Mouse (Mus musculus) heart, adult 11 months (tissue): Measurements from ENCODE around the gene Rpl36al.

Source experiments
- DNase-seq: peaks from one replicate; pipeline ENCODE4 v3.0.0; 2022

The Rpl36al gene

GRCm38 (mm10) chr12:69183583-69184308, at the start of gene Rpl36al, which contains the start of gene Mgat2:
Gene Rpl36al, minus strand, starts transcription at chr12:69184083.
Gene Mgat2, plus strand, starts transcription at chr12:69184157.
- DNase-seq: peak; percentile 100

- DNase-seq: no peak
Observed at GRCm38 (mm10) chr12:69229251-69229650, 45.4 kb upstream of the Rpl36al start.

DNA sequence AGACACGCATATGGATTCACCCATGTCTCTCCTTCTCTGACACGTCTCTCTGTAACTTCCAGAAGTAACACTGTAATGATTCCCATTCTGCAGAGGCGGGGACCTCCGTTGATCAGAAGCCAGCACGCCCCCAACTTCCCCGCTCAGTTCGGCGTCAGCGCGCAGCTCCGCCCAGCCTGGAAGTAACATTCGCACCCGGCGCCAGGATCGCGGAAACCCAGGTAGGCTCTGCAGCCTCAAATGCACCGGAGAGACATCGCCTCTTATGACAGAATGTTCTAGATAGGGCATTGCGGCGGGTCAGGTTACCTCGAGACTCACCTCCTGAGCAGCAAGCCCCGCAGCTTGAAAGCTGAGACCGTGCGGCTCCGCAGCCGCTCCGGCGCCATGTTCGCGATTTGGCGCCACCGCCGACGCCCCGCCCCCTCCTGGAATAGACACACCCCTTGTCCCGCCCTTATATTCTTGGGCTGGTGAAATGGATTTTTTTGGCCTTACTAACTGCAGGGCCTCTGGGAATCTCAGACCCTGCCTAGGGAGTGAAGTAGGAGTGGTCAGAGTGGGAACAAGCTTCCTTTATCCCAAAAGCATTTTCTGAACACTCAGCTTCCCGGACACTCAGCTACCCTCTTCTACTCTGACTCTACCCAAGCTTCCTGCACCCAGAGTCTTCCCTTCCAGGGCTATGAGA, 44.0 kb upstream of the Rpl36al start, which contains the start of gene Pole2:
TSS of gene Pole2 (minus strand) at position 420 of the 691 bp plus-strand sequence.
- peak; percentile 99 for DNase-seq

DNA sequence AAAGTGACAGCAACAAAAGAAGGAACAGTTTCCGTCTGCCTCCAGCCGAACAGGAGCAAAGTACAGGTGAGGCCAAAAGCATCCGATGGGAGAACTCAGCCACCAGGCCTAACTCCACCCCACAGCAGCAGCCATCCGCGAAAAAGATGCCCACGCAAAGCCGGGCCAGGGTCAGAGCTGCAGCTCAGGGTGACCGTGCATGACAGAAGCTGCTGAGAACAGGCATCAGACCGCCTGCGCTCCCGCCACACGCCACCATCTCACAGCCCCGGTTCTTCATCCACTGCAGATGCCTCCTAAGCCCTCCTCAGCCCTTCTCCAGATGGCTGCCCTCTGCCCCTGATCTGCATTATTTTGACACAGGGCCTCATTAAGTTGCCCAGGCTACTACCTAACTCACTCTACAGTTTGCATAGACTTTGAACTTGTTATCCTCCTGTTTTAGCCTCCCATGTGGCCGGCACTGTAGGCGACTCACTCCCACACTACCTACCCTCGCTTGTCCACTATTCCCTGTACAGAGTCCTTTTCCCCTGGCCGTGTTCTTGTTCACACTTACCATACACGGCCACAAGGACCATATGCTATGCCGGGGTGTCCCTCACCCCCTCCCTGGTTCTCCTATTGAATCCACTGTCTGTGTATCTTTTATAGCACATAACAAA, 36.9 kb upstream of the Rpl36al start:
- peak; percentile 57 for DNase-seq

GRCm38 (mm10) chr12:69216587-69216986, 32.7 kb upstream of the Rpl36al start:
- DNase-seq: no peak

GRCm38 (mm10) chr12:69215000-69215785, 31.3 kb upstream of the Rpl36al start:
- DNase-seq: peak; percentile 95

- DNase-seq: peak; percentile 49
Observed at GRCm38 (mm10) chr12:69214393-69214792, 30.5 kb upstream of the Rpl36al start.

DNA sequence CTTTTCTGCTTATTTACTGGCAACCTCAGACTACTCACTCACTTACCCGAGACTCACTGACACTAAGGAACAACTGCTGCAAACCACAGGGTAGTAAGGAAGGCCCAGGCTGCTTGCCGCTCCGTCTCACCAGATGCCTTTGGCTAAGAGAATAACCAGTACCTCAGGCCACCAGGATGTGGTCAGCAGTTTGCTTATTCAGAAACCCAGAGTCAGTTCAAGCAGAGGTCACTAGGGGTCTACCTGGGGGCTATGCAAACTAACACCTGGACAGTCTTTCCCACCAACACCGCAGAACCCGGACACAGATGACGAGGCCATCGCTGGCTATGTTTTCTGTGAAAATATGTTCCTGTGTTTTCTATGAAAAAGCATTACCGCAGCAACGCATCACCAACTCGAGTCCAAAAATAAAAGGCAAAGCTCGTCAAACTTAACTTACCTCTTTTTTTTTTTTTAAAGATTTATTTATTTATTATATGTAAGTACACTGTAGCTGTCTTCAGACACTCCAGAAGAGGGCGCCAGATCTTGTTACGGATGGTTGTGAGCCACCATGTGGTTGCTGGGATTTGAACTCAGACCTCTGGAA, 29.4 kb upstream of the Rpl36al start:
- DNase-seq: peak; percentile 85

GRCm38 (mm10) chr12:69211057-69211456, 27.2 kb upstream of the Rpl36al start:
- peak; percentile 75 for DNase-seq

- DNase-seq: peak; percentile 84
Observed at GRCm38 (mm10) chr12:69210056-69210979, 26.4 kb upstream of the Rpl36al start.

DNA sequence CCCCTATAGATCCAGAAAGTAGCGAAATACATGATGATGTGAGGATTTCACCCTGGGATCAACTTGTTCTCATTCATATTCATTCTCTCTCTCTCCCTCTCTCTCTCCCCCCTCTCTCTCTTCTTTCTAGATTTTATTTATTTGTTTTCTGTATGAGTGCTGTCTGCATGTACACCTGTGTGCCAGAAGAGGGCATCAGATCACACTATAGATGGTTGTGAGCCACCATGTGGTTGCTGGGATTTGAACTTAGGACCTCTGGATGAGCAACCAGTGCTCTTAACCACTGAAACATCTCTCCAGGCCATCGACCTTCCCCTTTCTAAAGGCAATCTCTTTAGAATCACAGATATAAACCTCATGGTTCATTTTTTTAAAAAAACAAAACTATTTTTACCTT, 24.6 kb upstream of the Rpl36al start:
- no peak for DNase-seq

DNA sequence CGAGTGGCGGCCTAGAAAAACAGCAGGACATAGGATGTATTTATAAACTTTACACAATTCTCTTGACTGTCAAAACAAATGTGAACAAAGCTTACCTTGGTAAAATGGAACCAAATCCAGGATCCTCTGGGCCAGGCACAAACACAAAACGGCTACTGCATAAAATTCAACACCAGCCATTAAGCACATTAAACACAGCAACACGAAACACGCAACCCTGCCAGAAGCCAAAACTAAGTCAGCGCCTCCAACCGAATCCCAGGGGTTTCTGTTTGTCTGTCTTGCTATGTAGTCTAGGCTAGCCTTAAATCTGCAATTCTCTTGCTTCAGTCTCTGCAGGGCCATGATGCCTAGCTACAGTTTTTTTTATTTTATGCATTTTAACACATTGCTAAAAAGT, 24.0 kb upstream of the Rpl36al start:
- DNase-seq: peak; percentile 60

DNA sequence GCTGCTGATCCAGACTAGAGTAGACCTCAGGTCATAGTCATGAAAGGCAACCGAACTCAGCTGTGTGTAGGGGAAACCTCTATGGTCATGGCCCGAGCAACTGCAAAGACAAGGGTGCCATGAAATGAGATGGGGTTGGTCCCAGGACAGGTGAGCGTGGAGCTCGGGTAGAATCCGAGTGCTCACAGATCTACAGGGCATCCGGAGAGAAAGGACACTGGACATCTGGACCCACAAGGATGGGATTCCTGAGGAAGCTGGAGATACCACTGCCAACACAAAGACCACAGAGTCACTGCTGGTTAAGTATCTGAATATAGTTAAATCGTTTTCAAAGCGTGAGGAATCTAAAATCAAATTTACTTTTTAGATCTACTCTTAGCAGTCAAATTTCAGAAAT, 23.5 kb upstream of the Rpl36al start:
- peak; percentile 77 for DNase-seq

GRCm38 (mm10) chr12:69204052-69204833, 20.4 kb upstream of the Rpl36al start, which contains the start of gene Gm49384:
Gene Gm49384, minus strand, starts transcription at chr12:69204267.
- DNase-seq: peak; percentile 72

- peak; percentile 51 for DNase-seq
Observed at GRCm38 (mm10) chr12:69198985-69199384, 15.1 kb upstream of the Rpl36al start.

GRCm38 (mm10) chr12:69198164-69198535, 14.3 kb upstream of the Rpl36al start, which contains the start of gene Dnaaf2:
Gene Dnaaf2, minus strand, starts transcription at chr12:69198429.
- peak; percentile 96 for DNase-seq

- peak; percentile 93 for DNase-seq
Observed at GRCm38 (mm10) chr12:69197378-69198163, 13.7 kb upstream of the Rpl36al start.

- DNase-seq: peak; percentile 97
Observed at GRCm38 (mm10) chr12:69196444-69197377, 12.8 kb upstream of the Rpl36al start, which contains the start of gene Gm49383. Gene Gm49383, minus strand, starts transcription at chr12:69197104.
